Mouse (Mus musculus): Measurements from ENCODE around the gene Ifi211. TPM values are rescaled to one million over a fixed set of nuclear protein-coding genes. Genes with fewer than 3 reads are reported as not detected.
"Not testable (repeated sequence)": the region's sequence is repeated elsewhere in the genome, so short reads cannot be mapped to it uniquely, and the experiment has no call there.

Gene Ifi211
- total RNA-seq, 2 experiments from 2014 or later, result 1.0 to 1.7 TPM

- intact Hi-C loops (cut with DNase I); DNase-seq (ENCODE audit: low spot score): not testable (repeated sequence)
These were observed 32.7 kb downstream of the Ifi211 start for GRCm38 (mm10) chr1:173880004-173880666.

- intact Hi-C loops (cut with DNase I), result loop anchor here (5.0 to 10.0 kb wide), 2 partner anchors 55 to 77 kb away; no protein-coding TSS in a partner anchor
- DNase-seq (ENCODE audit: low spot score), result not testable (repeated sequence)
These were observed 33.4 kb downstream of the Ifi211 start for GRCm38 (mm10) chr1:173879225-173879987.

- intact Hi-C loops (cut with DNase I), result loop anchor here (5.0 to 10.0 kb wide), 2 partner anchors 57 to 76 kb away; no protein-coding TSS in a partner anchor
These were observed 34.6 kb downstream of the Ifi211 start for GRCm38 (mm10) chr1:173878264-173878663.

GRCm38 (mm10) chr1:173877125-173877524, 35.7 kb downstream of the Ifi211 start:
- DNase-seq (ENCODE audit: low spot score), result not testable (repeated sequence)
- intact Hi-C loops (cut with DNase I), result loop anchor here (5.0 to 10.0 kb wide), 2 partner anchors 58 to 75 kb away; no protein-coding TSS in a partner anchor

More at GRCm38 (mm10) chr1:173878264-173878663, 34.6 kb downstream of the Ifi211 start:
- not testable (repeated sequence) for DNase-seq (ENCODE audit: low spot score)

GRCm38 (mm10) chr1:173868586-173868985, 44.3 kb downstream of the Ifi211 start:
- DNase-seq (ENCODE audit: low spot score); intact Hi-C loops (cut with DNase I): not testable (repeated sequence)

GRCm38 (mm10) chr1:173866504-173866903, 46.3 kb downstream of the Ifi211 start:
- DNase-seq (ENCODE audit: low spot score), result no peak
- intact Hi-C loops (cut with DNase I), result no loop called here

- DNase-seq (ENCODE audit: low spot score), result not testable (repeated sequence)
- intact Hi-C loops (cut with DNase I), result loop anchor here (10.0 kb wide), 1 partner anchor 251 kb away; no protein-coding TSS in a partner anchor
These were observed 59.1 kb downstream of the Ifi211 start for GRCm38 (mm10) chr1:173853711-173854110.

GRCm38 (mm10) chr1:173852853-173853252, 60.0 kb downstream of the Ifi211 start:
- not testable (repeated sequence) for DNase-seq (ENCODE audit: low spot score)
- intact Hi-C loops (cut with DNase I), result loop anchor here (10.0 kb wide), 1 partner anchor 252 kb away; no protein-coding TSS in a partner anchor

Other genes with a start within 250 kb of the Ifi211 start
- gene Ifi208, start 239.4 kb downstream of the Ifi211 start, total RNA-seq (2021), result under 1 TPM; 0.28 to 0.42 TPM
- 1 to 10 TPM; 2.9 to 3.5 TPM for gene Ifi207, start 171.3 kb downstream of the Ifi211 start, total RNA-seq (2021)
- gene Ifi204, start 146.1 kb downstream of the Ifi211 start, total RNA-seq (2021), result 1 to 10 TPM; 2.2 TPM
- 10 to 100 TPM; 12.7 to 14.6 TPM for gene Mndal, start 29.4 kb upstream of the Ifi211 start, total RNA-seq (2021)
- 10 to 100 TPM; 15.0 to 15.2 TPM for gene Ifi203, start 29.6 kb upstream of the Ifi211 start, total RNA-seq (2021)
- gene Ifi202b, start 69.7 kb upstream of the Ifi211 start, total RNA-seq (2021), result not detected
- 1 to 10 TPM; 5.2 to 6.0 TPM for gene Ifi205, start 118.8 kb upstream of the Ifi211 start, total RNA-seq (2021)
- not detected for gene Olfr433, start 127.7 kb upstream of the Ifi211 start, total RNA-seq (2021)
- gene Olfr432, start 136.2 kb upstream of the Ifi211 start, total RNA-seq (2021), result not detected
- not detected for gene Olfr430, start 153.6 kb upstream of the Ifi211 start, total RNA-seq (2021)
- not detected for gene Olfr429, start 171.3 kb upstream of the Ifi211 start, total RNA-seq (2021)
- gene Olfr427, start 183.8 kb upstream of the Ifi211 start, total RNA-seq (2021), result not detected
- gene Olfr231, start 208.1 kb upstream of the Ifi211 start, total RNA-seq (2021), result not detected
- gene Olfr424, start 218.5 kb upstream of the Ifi211 start, total RNA-seq (2021), result not detected
- gene Olfr420, start 242.6 kb upstream of the Ifi211 start, total RNA-seq (2021), result not detected